Mouse (Mus musculus): ENCODE data around the gene Ddrgk1. TPM values are rescaled to one million over a fixed set of nuclear protein-coding genes. Genes with fewer than 3 reads are reported as not detected.
"Not testable (repeated sequence)": the region's sequence is repeated elsewhere in the genome, so short reads cannot be mapped to it uniquely, and the experiment has no call there.

The Ddrgk1 gene
- polyA plus RNA-seq, 2 experiments from 2014 or later = 121 to 145 TPM

DNA sequence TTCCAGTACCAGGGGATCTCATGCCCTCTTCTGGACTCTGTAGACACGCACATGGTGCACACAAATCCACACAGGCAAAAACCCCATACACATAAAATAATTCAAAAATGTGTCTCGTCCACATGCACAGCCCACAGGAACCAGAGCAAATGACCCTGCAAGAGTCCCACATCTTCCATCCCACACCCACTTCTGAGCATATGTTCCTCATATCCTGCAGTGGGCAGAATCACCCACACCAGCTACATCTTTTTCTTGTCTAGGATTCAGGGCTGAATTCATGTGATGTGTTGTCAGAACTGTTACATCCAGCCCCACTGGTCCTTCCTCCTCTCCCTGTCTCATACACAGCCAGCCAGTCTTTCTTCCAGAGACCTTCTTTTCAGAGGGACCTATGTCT is 11.2 kb downstream of the Ddrgk1 start:
- no peak for ATAC-seq

DNA sequence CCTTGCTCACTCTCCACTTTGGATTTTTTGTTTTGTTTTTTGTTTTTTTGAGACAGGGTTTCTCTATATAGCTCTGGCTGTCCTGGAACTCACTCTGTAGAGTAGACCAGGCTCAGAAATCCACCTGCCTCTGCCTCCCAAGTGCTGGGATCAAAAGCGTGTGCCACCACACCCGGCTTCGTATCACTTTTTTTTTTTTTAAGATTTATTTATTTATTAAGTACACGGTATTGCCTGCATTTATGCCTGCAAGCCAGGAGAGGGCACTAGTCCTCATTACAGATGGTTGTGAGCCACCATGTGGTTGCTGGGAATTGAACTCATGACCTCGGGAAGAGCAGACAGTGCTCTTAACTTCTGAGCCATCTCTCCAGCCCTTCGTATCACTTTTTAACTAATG is 15.4 kb downstream of the Ddrgk1 start:
- not testable (repeated sequence) for ATAC-seq

DNA sequence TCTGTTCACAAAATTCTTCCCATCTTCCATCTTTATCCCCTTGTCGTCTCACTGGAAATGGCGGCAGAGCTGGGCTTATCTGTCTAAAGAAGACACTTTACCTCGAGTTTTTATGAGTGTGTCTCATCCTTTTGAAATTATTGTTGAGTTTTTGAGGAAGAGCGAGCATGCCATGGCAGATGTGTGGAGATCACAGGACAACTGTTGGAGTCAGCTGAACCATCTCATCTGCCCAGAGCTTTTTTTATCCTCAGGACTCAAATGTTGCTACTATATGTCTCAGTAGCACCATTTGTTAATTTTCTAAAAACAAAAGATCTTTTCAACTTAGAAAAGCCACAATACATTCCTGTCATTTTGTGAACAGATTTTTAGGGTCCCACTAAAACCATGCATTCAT is 19.3 kb downstream of the Ddrgk1 start:
- no peak for ATAC-seq

DNA sequence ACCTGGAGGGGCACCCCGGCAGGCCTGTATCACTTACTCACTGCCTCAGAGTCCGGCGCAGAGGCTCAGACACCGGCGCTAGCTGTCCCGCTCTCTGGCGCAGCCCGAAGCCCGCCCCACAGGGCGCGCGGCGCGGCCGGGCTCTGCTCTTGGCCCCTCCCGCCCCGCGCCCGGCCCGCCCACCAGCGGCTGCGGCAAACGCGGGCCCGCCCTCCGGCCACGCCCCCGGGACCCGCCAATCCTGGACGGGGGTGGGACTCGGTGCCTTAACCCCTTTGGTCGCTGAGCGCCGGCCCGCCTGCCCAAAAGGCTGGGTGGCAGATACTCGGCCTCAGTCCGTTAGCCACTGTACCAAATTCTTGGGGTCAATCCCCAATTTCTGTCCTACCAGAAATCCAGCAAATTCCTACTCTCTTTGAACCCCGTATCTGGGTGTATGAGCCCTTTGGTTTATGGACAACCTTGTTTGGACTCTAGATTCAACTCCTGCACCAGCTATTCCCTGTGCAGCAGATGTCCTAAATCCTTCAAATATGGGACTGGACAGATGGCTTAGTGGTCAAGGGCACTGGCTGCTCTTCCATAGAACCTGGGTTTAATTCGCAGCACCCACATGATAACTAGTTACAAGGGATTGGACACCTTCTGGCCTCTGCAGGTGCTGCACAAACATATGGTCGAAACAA is 21.6 kb downstream of the Ddrgk1 start, which contains the start of gene Lzts3:
Gene Lzts3 (minus strand): TSS at position 120 of the 686 bp plus-strand sequence.
- ATAC-seq = peak; percentile 91

DNA sequence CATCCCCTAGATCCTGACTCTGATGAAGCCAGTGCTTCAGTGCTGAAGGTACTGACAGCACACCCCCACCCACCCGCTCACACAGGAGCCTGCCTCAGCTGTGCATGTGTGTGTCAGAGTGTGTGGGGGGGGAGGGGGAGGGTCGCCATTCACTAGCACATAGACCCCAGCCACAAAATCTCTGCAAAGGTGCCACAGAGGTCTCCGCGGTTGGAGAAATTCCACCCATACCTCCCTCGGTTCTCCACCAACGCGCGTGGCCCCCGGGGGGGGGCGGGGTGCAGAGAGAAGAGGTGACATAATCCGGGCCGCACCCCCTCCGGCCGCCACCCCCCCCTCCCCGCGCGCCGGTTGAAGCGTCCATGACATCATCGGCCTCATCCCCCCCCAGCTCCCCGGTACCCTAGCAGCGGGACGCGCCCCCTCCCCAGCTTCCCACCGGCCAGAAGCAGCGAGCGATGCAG is 22.2 kb downstream of the Ddrgk1 start:
- ATAC-seq = peak; percentile 56

DNA sequence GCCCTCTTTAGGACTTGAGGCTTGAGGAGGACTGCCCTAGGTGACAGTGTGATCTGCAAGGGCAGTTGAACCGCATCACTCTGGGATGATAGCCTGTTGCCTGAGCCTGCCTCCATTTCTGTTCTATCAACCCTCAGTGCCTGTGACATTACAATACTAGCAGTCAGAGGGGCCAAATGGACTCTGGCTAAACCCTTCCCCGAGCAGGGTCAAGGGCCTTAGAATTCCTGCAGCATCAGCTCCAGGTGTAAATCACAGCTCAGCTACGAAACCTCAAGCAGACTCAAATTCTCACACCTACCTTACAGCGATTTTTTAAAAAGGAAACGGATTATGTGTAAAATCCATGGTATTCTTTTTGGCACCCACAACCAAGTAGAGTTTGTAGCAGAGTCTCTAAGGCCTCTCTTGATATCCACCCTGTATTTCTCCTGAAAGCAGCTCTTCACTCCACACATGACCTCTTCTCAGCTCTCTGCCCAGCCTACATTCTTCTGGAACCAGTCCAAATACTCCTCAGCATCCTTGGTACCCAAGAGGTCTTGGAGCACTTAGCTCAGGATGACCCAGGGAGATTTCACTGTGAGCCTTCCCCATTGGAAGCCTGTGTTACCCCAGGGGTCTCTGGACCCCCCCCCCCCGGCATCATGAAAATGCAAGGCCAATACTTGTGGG is 23.0 kb downstream of the Ddrgk1 start:
- no peak for ATAC-seq

DNA sequence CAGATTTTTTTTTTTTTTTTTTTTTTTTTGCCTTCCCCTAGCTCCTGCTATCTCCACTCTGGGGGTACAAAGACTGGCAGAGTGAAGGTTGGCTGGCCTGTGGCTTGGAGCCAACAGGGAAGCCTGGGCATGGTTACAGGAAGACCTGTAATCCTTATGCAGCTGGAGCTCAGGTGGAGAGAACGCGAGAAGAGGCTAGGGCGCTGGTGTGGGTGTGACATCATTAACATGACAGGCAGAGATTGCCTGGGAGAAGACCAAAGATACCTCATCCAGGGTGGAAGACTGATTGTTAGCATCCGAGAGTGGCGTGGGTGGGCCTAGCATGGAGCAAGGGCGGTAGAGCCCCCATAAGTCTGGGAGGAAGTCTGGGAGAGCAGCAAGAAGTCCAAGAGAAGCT is 25.2 kb downstream of the Ddrgk1 start:
- no peak for ATAC-seq

DNA sequence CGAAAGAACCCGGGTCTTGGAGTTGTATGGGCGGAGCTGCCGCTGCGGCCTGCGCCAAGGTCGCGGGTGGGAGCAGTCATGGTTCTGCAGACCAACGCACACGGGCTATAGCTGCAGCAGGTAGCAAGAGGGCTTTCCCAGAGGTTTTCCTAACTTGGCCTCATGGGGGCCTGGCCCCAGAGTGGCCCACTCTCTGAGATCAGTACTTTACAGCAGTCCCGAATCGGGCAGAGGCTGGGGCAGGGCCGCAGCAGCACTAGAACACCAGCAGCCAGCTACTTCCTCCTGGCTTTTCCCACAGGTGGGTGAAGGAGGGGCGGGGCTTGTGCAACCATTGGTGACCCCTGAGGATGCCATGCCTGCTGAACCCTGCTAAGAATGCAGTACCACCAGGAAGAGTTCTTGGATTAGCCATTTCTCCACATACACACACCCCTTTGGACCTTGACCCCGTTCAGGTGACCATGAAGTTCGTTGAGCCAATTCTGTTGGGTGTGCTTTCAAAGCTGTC is 26.3 kb downstream of the Ddrgk1 start:
- no peak for ATAC-seq

DNA sequence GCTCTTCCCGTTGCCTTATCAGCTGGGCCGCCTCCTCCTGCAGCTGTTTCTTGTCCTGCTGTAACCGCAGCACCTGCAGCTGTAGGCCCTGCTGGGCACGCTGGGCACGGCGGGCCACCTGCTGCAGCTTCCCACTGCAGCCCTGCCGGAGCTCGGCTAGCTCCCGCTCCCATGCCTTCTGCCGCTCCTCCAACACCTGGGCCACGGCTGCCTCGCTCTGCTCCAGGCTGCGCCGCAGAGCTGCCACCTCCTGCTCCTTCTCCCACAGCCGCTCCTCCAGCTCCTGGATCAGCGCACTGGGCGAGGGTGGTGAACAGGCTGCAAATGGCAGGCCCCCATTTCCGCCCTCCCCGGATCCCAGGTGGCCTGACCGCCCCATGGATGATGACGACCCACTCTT is 28.6 kb downstream of the Ddrgk1 start:
- no peak for ATAC-seq

DNA sequence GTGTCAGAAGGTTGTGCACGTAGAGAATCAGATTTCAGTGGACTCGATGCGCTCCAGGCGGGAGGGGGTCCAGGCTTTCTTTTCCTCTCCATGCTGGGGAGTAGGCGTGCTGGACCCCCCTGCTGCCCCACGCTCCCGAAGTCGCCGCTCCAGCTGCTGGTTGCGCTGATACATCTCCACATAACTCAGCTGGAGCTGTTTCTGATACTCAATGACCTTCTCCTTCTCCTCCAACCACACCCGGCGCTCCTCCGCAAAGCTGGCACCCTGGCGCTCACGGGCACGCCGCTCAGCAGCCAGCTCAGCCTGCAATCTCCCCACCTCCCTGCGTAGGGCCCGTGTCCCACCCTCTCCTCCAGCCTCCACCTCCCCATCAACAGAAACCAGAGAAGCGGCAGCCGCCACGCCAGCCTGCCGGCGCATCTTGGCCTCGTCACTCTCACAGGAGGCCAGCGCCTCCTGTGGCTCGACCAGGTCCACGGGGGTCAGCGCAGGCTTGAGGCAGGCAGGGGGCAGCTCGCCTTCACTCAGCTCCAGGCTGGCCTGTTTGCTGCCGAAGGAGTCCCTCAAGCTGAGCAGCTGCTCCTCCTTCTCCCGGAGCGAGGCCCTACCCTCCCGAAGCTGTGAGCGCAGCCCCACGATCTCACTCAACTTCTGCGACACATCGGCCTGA is 29.6 kb downstream of the Ddrgk1 start:
- ATAC-seq = peak; percentile 19

DNA sequence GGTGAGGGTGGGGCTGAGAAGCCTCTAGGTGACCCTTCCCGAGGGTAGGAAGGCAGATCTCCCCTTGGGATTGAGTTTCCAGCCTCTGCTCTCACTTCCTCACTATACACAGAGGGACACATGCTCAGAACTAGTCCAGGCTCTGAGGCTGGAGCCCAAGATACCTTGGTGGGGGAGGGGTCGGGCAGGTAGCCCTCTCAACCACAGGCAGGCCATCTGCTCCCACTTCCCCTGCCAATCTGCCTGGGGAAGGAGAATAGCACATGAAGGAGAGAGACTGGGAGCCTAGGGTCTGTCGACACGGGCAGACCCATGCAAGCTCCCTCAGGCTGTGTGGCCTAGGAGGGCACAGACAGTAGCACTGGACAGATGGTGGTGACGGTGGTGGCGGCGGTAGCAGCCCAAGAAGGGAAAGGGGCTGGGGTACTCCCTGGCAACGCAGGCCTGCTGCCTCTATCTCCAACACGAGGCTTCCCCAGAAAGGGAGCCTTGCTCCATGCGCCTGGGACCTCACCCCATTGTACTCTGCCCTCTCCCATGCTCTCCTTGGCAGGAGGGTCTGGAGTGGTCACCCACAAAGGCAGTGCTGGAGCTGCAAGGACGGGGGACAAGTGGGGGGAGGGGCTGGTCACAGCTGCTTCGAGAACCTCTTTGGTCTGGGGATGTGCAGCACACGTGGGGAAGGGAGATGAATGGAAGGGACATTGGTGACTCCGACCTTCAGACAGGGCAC is 30.3 kb downstream of the Ddrgk1 start:
- ATAC-seq = no peak

DNA sequence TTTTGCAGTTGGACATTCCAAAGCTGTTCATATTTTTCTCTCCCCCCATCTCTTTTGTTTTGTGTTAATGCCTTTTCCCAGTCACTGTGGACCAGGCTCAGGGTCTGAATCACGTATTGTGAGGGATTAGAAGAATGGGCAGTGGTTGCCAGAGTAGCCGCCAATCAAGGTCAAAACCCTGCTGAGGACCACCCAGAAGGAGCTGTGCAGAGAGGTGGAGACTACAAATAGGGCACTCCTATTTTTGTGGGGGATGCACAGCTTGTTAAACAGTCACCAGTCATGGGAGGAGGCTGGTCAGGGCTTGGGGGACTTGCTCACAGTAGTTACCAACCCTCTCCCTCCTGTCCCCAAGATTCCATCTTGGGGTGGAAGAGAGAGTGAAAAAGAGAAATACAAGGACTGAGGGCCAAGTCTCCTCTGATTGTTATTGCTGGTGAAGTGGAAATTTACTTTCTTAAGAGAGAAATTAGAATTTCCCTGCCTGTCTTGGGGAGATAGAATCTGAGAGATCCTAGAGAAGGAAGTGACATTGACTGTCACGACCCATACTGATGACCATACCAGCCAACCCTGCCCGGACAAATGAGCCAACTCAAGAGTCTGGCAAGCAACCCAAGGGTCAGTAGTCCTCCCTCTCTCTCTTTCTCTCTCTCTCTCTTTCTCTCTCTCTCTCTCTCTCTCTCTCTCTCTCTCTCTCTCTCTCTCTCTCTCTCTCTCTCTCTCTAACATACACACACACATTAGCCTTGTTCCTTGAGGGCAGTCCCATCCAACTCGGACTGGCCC is 31.4 kb downstream of the Ddrgk1 start:
- ATAC-seq = no peak

DNA sequence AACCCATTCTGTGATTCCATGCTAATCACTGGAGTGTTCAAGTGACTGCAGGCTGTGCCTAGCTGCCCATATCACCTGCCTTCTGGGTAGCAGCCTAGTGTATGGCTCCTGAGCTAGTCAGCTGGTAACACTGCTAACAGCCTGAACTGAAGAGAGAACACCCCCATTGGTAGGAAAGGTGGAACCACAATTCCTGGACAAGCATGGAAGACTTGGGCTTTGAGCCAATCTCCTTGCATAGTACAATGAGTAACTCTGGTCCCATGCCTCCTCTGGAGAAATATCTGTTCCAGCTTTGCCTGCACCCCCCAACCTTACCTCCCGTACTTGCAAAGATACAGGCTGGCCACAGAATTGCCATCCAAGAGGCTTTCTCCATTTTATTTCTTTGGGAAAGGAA is 32.0 kb downstream of the Ddrgk1 start:
- no peak for ATAC-seq

DNA sequence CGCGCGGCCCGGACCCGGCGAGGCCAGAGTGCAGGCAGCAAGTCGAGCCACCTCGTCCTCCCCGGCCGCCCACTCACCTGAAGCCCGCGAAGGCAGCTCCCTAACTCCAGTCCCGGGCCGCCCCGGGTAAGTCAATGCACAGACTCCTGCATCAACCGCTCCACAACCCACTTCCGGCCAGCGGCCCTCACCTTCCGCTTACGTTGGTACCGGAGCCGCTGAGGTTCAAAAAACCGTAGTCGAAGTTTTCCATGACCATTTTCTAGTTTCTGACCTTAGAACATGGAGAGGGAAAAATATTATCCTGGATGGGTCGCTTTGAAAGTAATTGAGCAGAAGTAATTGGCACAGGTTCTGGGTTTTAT is 34.6 kb downstream of the Ddrgk1 start, which contains the start of the genes Fastkd5 and Ubox5:
Gene Fastkd5 (minus strand): TSS at position 189 of the 365 bp plus-strand sequence.
Gene Ubox5 (minus strand): TSS at position 200 of the 365 bp plus-strand sequence.
- ATAC-seq = peak; percentile 93

DNA sequence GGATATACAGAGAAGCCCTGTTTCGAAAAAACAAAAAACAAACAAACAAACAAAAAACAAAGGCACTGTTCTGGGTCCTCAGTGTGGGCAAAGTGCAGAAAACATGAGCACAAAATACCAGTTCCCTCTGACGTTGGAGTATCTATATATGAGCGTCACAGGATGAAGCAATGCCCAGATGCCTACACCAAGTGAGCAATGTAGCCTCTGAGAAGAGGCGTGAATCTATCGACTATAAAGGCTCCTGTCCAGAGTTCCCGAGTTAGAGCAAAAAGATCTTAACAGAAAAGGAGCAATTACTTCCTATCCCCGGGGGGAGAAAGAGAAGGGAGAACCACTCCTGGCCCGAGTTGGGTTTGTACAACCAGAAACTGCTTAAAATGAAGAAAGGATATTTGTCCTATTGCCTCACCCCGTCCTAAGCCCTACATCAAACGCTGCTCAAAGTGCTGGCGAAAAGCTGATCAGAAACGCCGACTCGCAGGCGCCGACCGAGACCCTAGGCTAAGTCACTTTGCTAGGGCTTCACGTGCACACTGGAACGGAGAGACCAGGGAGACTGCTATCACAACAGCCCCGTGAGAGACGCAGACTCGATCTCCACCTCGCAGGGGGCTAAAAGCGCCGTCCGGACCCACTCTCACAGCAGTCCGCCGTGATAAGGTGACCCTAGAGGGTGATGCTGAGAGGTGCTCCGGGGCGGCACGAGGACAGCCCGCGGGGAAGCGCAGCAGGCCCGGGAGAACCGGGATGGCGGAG is 35.2 kb downstream of the Ddrgk1 start:
- ATAC-seq = peak; percentile 24

DNA sequence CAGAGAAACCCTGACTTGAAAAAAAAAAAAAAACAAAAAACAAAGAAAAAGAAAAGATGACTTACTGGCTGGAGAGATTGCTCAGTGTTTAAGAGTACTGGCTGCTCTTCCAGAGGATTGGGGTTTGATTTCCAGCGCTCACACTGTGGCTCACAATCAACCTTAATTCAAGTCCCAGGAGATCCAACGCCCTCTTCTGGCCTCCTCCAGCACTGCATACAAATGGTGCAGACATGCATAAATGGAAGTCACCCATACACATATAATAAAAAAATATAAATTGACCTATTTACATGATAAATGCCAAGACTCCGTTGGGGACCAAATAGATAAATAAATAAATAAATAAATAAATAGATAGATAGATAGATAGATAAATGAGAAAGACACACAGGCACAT is 36.0 kb downstream of the Ddrgk1 start:
- no peak for ATAC-seq

DNA sequence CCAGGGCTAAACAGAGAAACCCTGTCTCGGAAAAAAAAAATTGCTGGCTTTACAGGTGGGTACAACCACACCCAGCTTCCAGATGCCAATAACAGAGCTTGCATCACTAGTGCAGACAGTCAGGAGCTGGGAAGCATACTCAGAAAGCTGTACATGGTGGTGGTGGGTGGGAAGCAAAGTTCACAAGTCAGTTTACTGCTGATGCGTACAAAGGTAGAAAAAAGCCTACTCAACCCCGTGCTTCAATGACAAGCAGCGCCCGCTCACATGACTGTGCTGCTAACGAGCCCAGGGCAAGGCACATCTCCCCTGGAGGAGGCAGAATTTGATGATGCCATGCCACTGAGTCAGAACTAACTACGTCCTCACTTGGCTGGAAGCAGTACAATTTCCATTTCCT is 45.5 kb downstream of the Ddrgk1 start:
- ATAC-seq = no peak

DNA sequence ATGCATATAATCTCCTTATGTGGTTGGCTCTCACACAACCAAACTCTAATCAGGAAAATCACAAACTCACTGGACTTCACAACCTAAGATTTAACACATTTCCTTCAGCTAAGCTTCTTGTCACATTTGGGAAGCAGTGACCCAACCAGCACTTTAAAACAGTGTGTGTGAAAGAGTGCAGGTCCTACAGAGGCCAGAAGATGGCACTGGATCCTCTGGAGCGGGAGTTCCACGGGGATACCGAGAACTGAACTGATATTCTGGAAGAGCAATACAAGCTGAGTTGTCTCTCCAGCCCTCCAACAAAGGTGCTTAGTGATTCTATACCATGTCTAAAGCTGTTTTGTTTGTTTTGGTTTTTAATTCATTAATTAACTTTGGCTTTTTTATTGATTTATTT is 51.4 kb downstream of the Ddrgk1 start:
- no peak for ATAC-seq

Measured in CD4-positive, CD25-positive, alpha-beta regulatory T cell, adult 4 months (primary cell).